Mouse (Mus musculus) brain, embryonic 14.5 days (tissue): ENCODE results near the gene Alb.

ENCODE experiments used
- CTCF ChIP-seq: fragments of 200-500 bp; IDR thresholded peaks from 2 replicates; pipeline ENCODE4 v1.5.1; 2012; ENCODE audit warnings: inconsistent platforms, mild to moderate bottlenecking, moderate library complexity, borderline replicate concordance; ENCODE audit not compliant: insufficient read depth, insufficient read length; ENCODE audit errors: extremely low read depth
- POLR2A ChIP-seq: fragments of 200-500 bp; IDR thresholded peaks from 2 replicates; pipeline ENCODE4 v1.6.1; 2012; ENCODE audit warnings: mild to moderate bottlenecking, inconsistent platforms, borderline replicate concordance; ENCODE audit not compliant: poor library complexity, insufficient read depth, insufficient read length, severe bottlenecking; ENCODE audit errors: extremely low read depth

DNA sequence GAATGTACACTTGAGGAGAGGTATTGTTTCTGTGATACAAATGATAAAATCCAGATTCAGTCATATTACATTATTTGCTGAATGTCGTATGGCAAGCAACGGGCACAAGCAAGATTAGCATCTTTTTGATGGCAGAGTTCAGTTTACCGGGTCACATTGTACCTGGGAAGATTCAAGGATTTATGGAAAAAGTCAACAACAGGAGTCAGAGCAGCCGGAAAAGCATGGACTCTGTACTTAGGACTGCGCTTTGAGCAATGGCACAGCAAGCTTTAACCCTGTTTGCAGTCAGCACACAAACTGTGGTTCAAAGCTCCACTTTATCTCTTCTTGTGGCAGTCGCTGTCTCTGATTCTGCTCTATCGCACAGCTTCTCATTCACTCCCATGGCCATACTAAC lies 24.9 kb downstream of the Alb start:
- TF ChIP-seq CTCF (no peak), POLR2A (no peak)
